ENCODE assay signal across 8 mouse cellular contexts in the genomic region with DNA sequence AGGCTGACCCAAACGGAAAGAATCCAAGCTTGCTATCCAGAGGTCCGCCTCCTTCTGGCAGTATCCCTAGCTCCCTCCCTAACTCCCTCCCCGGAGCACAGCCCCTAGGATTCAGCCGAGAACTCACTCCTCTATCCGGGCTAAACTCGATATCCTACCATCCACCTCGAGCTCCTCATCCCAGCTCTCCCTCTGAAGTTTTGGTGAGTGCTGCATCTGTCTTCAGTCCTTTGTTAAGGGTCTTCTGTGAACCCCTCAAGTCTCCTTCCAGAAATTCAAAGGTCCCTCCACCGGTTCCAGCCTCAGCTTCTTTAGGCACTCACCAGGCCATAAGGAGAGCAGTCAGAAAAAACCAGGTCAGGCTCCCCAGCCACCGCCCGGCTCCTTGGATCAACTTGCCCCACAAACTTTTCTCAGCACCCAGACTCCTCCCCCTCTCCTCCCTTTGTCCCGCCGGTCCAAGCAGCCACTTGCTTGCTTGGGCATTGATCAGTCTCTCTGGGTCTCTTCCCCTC. TPM values are rescaled to one million over a fixed set of nuclear protein-coding genes. Genes with fewer than 3 reads are reported as not detected.
A peak's percentile ranks its signal among the peaks of the same experiment; 100 is the strongest.
DNase-seq lines count a peak whose midpoint lies in the region; ATAC-seq and TF ChIP-seq lines count a peak whose summit lies in the region.

Gene Gal3st4, minus strand, starts transcription at position 432 of the 515 bp plus-strand sequence.

- no peaks in the 10 kb centered on the region for H3K9me3 ChIP-seq in lung, embryonic 16.5 days (ENCODE audit: control insufficient read depth, low read length)
- no peaks in the 10 kb centered on the region for H3K9me3 ChIP-seq in forebrain, embryonic 16.5 days (ENCODE audit: control insufficient read depth, low read length)
- H3K9me3 ChIP-seq in intestine, embryonic 15.5 days = no peaks in the 10 kb centered on the region
- no peaks in the 10 kb centered on the region for H3K9me3 ChIP-seq in stomach, embryonic 14.5 days (ENCODE audit: control insufficient read depth, low read depth, low read length)
- H3K9me3 ChIP-seq in liver, postnatal 0 days (ENCODE audit: low read length) = no peaks in the 10 kb centered on the region

- 0 out of 2 replicates have a peak, but pooled peaks cover 2% of the 10 kb centered on the region for H3K36me3 ChIP-seq in lung, embryonic 16.5 days (ENCODE audit: control insufficient read depth, insufficient read depth, low read length)
- H3K36me3 ChIP-seq in forebrain, embryonic 16.5 days (ENCODE audit: control insufficient read depth, insufficient read depth) = 0 out of 2 replicates have a peak, but pooled peaks cover 10% of the 10 kb centered on the region
- no peaks in the 10 kb centered on the region for H3K36me3 ChIP-seq in intestine, embryonic 15.5 days
- 0 out of 2 replicates have a peak, but pooled peaks cover 3% of the 10 kb centered on the region for H3K36me3 ChIP-seq in stomach, embryonic 14.5 days (ENCODE audit: control insufficient read depth, insufficient read depth, low read length)
- H3K36me3 ChIP-seq in liver, postnatal 0 days (replicated peaks; ENCODE audit: insufficient read depth, low read length) = no peaks in the 10 kb centered on the region

- TF ChIP-seq CTCF in liver, postnatal 0 days (IDR thresholded peaks at IDR 0.05; ENCODE audit: low read depth) = no peak

- no peak within 1 kb of the TSS for H3K27ac ChIP-seq in lung, embryonic 16.5 days (ENCODE audit: low read length)
- H3K27ac ChIP-seq in forebrain, embryonic 16.5 days (ENCODE audit: low read length) = no peak within 1 kb of the TSS
- peak within 1 kb of the TSS; percentile 36; the same call in 1 of the 2 replicates for H3K27ac ChIP-seq in intestine, embryonic 15.5 days
- no peak within 1 kb of the TSS for H3K27ac ChIP-seq in stomach, embryonic 14.5 days (ENCODE audit: low read length)
- no peak within 1 kb of the TSS for H3K27ac ChIP-seq in liver, postnatal 0 days (ENCODE audit: low read depth)

- DNase-seq in lung, adult 18-20 months = no peak
- DNase-seq in cerebellum, adult 11-12 months = no peak
- no peak for DNase-seq in liver, postnatal 0 days
- DNase-seq in adipocyte (ENCODE audit: low spot score) = no peak

- H3K4me3 ChIP-seq in lung, embryonic 16.5 days (ENCODE audit: low read length) = peak within 1 kb of the TSS; percentile 14; the same call in 1 of the 2 replicates
- no peak within 1 kb of the TSS for H3K4me3 ChIP-seq in forebrain, embryonic 16.5 days (replicated peaks; ENCODE audit: low read length)
- peak within 1 kb of the TSS; percentile 15; the same call in 1 of the 2 replicates for H3K4me3 ChIP-seq in intestine, embryonic 15.5 days (replicated peaks)
- H3K4me3 ChIP-seq in stomach, embryonic 14.5 days (ENCODE audit: low read depth, low read length) = peak within 1 kb of the TSS; percentile 12; the same call in 1 of the 2 replicates
- H3K4me3 ChIP-seq in liver, postnatal 0 days (ENCODE audit: low read depth, low read length) = no peak within 1 kb of the TSS

- no peak for TF ChIP-seq EP300 in liver, postnatal 0 days (IDR thresholded peaks at IDR 0.05; ENCODE audit: low read depth)

- peak; percentile 59; the same call in 1 of the 2 replicates for ATAC-seq in lung, embryonic 16.5 days (ENCODE audit: low read depth)
- peak; percentile 20; the same call in 1 of the 2 replicates for ATAC-seq in forebrain, embryonic 16.5 days
- ATAC-seq in intestine, embryonic 15.5 days = peak; percentile 57; the same call in 1 of the 2 replicates
- peak; percentile 53; the same call in 1 of the 2 replicates for ATAC-seq in stomach, embryonic 14.5 days (ENCODE audit: insufficient number of reproducible peaks, insufficient read depth, low FRiP score, low read depth)
- no peak for ATAC-seq in liver, postnatal 0 days

- WGBS in lung, embryonic 16.5 days = 1% methylated on average over 12 of the region's 12 CpGs
- WGBS in forebrain, embryonic 16.5 days = 2% methylated on average over 12 of the region's 12 CpGs
- WGBS in intestine, embryonic 15.5 days = 3% methylated on average over 12 of the region's 12 CpGs
- 3% methylated on average over 12 of the region's 12 CpGs for WGBS in stomach, embryonic 14.5 days
- 18% methylated on average over 12 of the region's 12 CpGs for WGBS in liver, postnatal 0 days (ENCODE audit: insufficient replicate concordance)

- H3K27me3 ChIP-seq in lung, embryonic 16.5 days (ENCODE audit: control insufficient read depth, insufficient read depth, low read depth, low read length) = no peaks in the 10 kb centered on the region
- no peaks in the 10 kb centered on the region; the same call in 1 of the 2 replicates for H3K27me3 ChIP-seq in forebrain, embryonic 16.5 days (replicated peaks; ENCODE audit: control insufficient read depth, insufficient read depth, low read length)
- H3K27me3 ChIP-seq in intestine, embryonic 15.5 days (replicated peaks) = no peaks in the 10 kb centered on the region
- H3K27me3 ChIP-seq in stomach, embryonic 14.5 days (ENCODE audit: control insufficient read depth, insufficient read depth, low read length) = no peaks in the 10 kb centered on the region
- peaks cover 23% of the 10 kb centered on the region; the same call in 1 of the 2 replicates for H3K27me3 ChIP-seq in liver, postnatal 0 days (ENCODE audit: insufficient read depth, low read length)

- H3K9ac ChIP-seq in lung, embryonic 16.5 days (ENCODE audit: low read length) = peak within 1 kb of the TSS; percentile 55
- no peak within 1 kb of the TSS; the same call in 1 of the 2 replicates for H3K9ac ChIP-seq in forebrain, embryonic 16.5 days (replicated peaks; ENCODE audit: low read depth, low read length)
- H3K9ac ChIP-seq in intestine, embryonic 15.5 days = peak within 1 kb of the TSS; percentile 37
- 0 out of 2 replicates have a peak within 1 kb of the TSS, but pooled peaks have one; percentile 14 for H3K9ac ChIP-seq in stomach, embryonic 14.5 days (replicated peaks; ENCODE audit: low read depth, low read length)
- H3K9ac ChIP-seq in liver, postnatal 0 days (replicated peaks) = no peak within 1 kb of the TSS

- 0 out of 2 replicates have a peak, but pooled peaks cover 5% of the 10 kb centered on the region for H3K4me1 ChIP-seq in lung, embryonic 16.5 days (replicated peaks; ENCODE audit: control insufficient read depth, insufficient read depth, low read length)
- peaks cover 45% of the 10 kb centered on the region for H3K4me1 ChIP-seq in forebrain, embryonic 16.5 days (replicated peaks; ENCODE audit: control insufficient read depth, insufficient read depth, low read length)
- peaks cover 10% of the 10 kb centered on the region; the same call in 1 of the 2 replicates for H3K4me1 ChIP-seq in intestine, embryonic 15.5 days (replicated peaks)
- H3K4me1 ChIP-seq in stomach, embryonic 14.5 days (ENCODE audit: control insufficient read depth, insufficient read depth, low read length) = peaks cover 12% of the 10 kb centered on the region
- H3K4me1 ChIP-seq in liver, postnatal 0 days (ENCODE audit: insufficient read depth) = no peaks in the 10 kb centered on the region

- peak within 1 kb of the TSS; percentile 30 for H3K4me2 ChIP-seq in lung, embryonic 16.5 days (ENCODE audit: low read depth, low read length)
- peak within 1 kb of the TSS; percentile 4; the same call in 1 of the 2 replicates for H3K4me2 ChIP-seq in forebrain, embryonic 16.5 days (ENCODE audit: low read length)
- peak within 1 kb of the TSS; percentile 52 for H3K4me2 ChIP-seq in intestine, embryonic 15.5 days (replicated peaks)
- peak within 1 kb of the TSS; percentile 22 for H3K4me2 ChIP-seq in stomach, embryonic 14.5 days (replicated peaks; ENCODE audit: low read depth, low read length)
- no peak within 1 kb of the TSS for H3K4me2 ChIP-seq in liver, postnatal 0 days (ENCODE audit: low read depth, low read length)

RNA-seq across cellular contexts. Expression of gene Gal3st4, which starts in this region (rescaled TPM):
- 1.2 and 1.5 TPM in 2 replicates for polyA plus RNA-seq in lung, embryonic 16.5 days (2015; fragmentation: Nextera tagmentation; extraction: Ambion mirVana)
- 1.6 and 2.4 TPM in 2 replicates for polyA plus RNA-seq in forebrain, embryonic 16.5 days (2015; fragmentation: Nextera tagmentation; extraction: Ambion mirVana)
- 1.0 and 1.4 TPM in 2 replicates for polyA plus RNA-seq in intestine, embryonic 15.5 days (2015; fragmentation: Nextera tagmentation; extraction: Ambion mirVana)
- polyA plus RNA-seq in stomach, embryonic 14.5 days (2014; fragmentation: Nextera tagmentation; extraction: Ambion mirVana) = 2.4 and 4.4 TPM in 2 replicates
- 0.12 TPM in 1 of 2 replicates, not detected in the other for polyA plus RNA-seq in liver, postnatal 0 days (2015; fragmentation: Nextera tagmentation; extraction: Ambion mirVana)

Comparison
In these comparisons a context has a peak if more than half of its experiments do, and no peak if none do; other contexts are left out.
1. H3K4me3 ChIP-seq: peak in lung, embryonic 16.5 days (single experiment), intestine, embryonic 15.5 days (single experiment) and stomach, embryonic 14.5 days (single experiment); none in forebrain, embryonic 16.5 days (single experiment) and liver, postnatal 0 days (single experiment).
2. H3K9ac ChIP-seq: peak in lung, embryonic 16.5 days (single experiment), intestine, embryonic 15.5 days (single experiment) and stomach, embryonic 14.5 days (single experiment); none in forebrain, embryonic 16.5 days (single experiment) and liver, postnatal 0 days (single experiment).